Mouse (Mus musculus) ES-E14 (cell line): ENCODE measurements around the gene Nebl.

Experiments used
- HCFC1 ChIP-seq: IDR thresholded peaks from 2 replicates; pipeline ENCODE4 v1.6.1; 2012; ENCODE audit warnings: low read length, inconsistent platforms, borderline replicate concordance; ENCODE audit not compliant: insufficient read depth
- MAFK ChIP-seq: IDR thresholded peaks from 2 replicates; pipeline ENCODE4 v1.6.1; 2014; ENCODE audit warnings: mild to moderate bottlenecking, low read depth, low read length, inconsistent platforms; ENCODE audit not compliant: insufficient read depth
- ZC3H11A ChIP-seq: IDR thresholded peaks from 2 replicates; pipeline ENCODE4 v1.6.1; 2012; ENCODE audit warnings: low read depth, mild to moderate bottlenecking, inconsistent platforms, low read length, borderline replicate concordance
- ZNF384 ChIP-seq: IDR thresholded peaks from 2 replicates; pipeline ENCODE4 v1.6.1; 2012; ENCODE audit warnings: low read depth, low read length, inconsistent platforms

- no peak for TF ChIP-seq HCFC1
- no peak for TF ChIP-seq ZNF384
- no peak for TF ChIP-seq MAFK
- TF ChIP-seq ZC3H11A: no peak
These were observed 17.1 kb downstream of the Nebl start for GRCm38 (mm10) chr2:17714124-17714523.
